8 mouse cellular contexts compared by ENCODE assay signal in the genomic region with DNA sequence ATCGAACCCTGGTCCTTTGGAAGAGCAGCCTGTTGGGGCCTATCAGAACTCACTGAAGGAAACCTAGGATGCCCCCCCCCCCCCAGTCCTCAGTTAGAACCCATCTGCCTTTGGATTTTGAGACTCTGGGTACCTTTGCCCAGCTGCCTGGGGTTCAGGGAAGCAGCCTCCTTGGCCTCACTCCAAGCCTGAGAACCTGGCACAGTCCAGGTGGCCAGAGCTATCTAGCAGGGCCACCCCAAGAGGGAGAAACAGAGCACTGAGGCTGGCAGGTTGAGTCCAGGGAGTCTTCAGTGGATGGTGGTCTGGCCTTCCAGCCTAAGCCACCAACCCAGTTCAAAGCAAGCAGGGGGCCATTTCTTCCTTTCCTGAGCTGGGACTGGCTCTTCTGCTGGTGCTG.
A peak's percentile ranks its signal among the peaks of the same experiment; 100 is the strongest.
DNase-seq lines count a peak whose midpoint lies in the region; ATAC-seq and TF ChIP-seq lines count a peak whose summit lies in the region.
"Had no signal": no experiment of that assay in that cellular context is flagged by ENCODE, and none has a peak within 500 bp of the region (broad histone marks: within the 10 kb centered on the region; RNA-seq: fewer than 3 reads in every experiment).

No protein-coding gene starts in this region.

- no peak overlapping the region for H3K4me2 ChIP-seq in forebrain, embryonic 15.5 days (replicated peaks)
- H3K4me2 ChIP-seq in kidney, embryonic 14.5 days (replicated peaks; ENCODE audit: low read depth, low read length): no peak overlapping the region
- no peak overlapping the region for H3K4me2 ChIP-seq in neural tube, embryonic 13.5 days

- no peak for TF ChIP-seq POLR2A in kidney, adult 2 months (IDR thresholded peaks at IDR 0.05; ENCODE audit: low read depth, low read length)

- H3K36me3 ChIP-seq in kidney, adult 2 months (ENCODE audit: control insufficient read depth, insufficient read depth, low read length): no peaks in the 10 kb centered on the region
- no peaks in the 10 kb centered on the region for H3K36me3 ChIP-seq in forebrain, embryonic 15.5 days
- H3K36me3 ChIP-seq in kidney, embryonic 14.5 days (ENCODE audit: control insufficient read depth, insufficient read depth, low read length): no peaks in the 10 kb centered on the region
- no peaks in the 10 kb centered on the region for H3K36me3 ChIP-seq in neural tube, embryonic 13.5 days

- peak; percentile 85 for DNase-seq in kidney, adult 2 months
- no peak for DNase-seq in kidney, adult 8-10 months
- no peak for DNase-seq in thymus, postnatal 36 days
- no peak for DNase-seq in layer of hippocampus, postnatal 36 days

- H3K27ac ChIP-seq in kidney, adult 2 months (ENCODE audit: insufficient read depth, low read depth, low read length): peak overlapping the region; percentile 91
- peak overlapping the region; percentile 100 for H3K27ac ChIP-seq in forebrain, embryonic 15.5 days (replicated peaks)
- peak overlapping the region; percentile 4; the same call in 1 of the 2 replicates for H3K27ac ChIP-seq in kidney, embryonic 14.5 days (ENCODE audit: low read depth, low read length)
- peak overlapping the region; percentile 100 for H3K27ac ChIP-seq in neural tube, embryonic 13.5 days (replicated peaks)

- no peak overlapping the region for H3K4me3 ChIP-seq in kidney, adult 2 months (ENCODE audit: insufficient read depth, low read depth, low read length)
- H3K4me3 ChIP-seq in forebrain, embryonic 15.5 days: no peak overlapping the region
- H3K4me3 ChIP-seq in kidney, embryonic 14.5 days (ENCODE audit: low read length): no peak overlapping the region
- no peak overlapping the region for H3K4me3 ChIP-seq in neural tube, embryonic 13.5 days
- H3K4me3 ChIP-seq: erythroblast, embryonic 14.5 days had no signal

- no peaks in the 10 kb centered on the region for H3K27me3 ChIP-seq in kidney, adult 2 months (replicated peaks; ENCODE audit: control insufficient read depth, insufficient read depth, low read length)
- no peaks in the 10 kb centered on the region for H3K27me3 ChIP-seq in forebrain, embryonic 15.5 days
- H3K27me3 ChIP-seq in kidney, embryonic 14.5 days (ENCODE audit: control insufficient read depth, insufficient read depth, low read length): no peaks in the 10 kb centered on the region
- no peaks in the 10 kb centered on the region for H3K27me3 ChIP-seq in neural tube, embryonic 13.5 days

- WGBS in kidney, adult 2 months: 95% methylated on average over 1 of the region's 1 CpGs
- WGBS in forebrain, embryonic 15.5 days: 100% methylated on average over 1 of the region's 1 CpGs
- WGBS in kidney, embryonic 14.5 days: 77% methylated on average over 1 of the region's 1 CpGs
- WGBS in neural tube, embryonic 13.5 days: 73% methylated on average over 1 of the region's 1 CpGs

- H3K4me1 ChIP-seq in kidney, adult 2 months (ENCODE audit: control insufficient read depth, insufficient read depth, low read length): peaks cover 46% of the 10 kb centered on the region
- peaks cover 67% of the 10 kb centered on the region for H3K4me1 ChIP-seq in forebrain, embryonic 15.5 days
- peaks cover 32% of the 10 kb centered on the region for H3K4me1 ChIP-seq in kidney, embryonic 14.5 days (ENCODE audit: control insufficient read depth, insufficient read depth, low read length)
- H3K4me1 ChIP-seq in neural tube, embryonic 13.5 days (replicated peaks): peaks cover 88% of the 10 kb centered on the region

- no peak for ATAC-seq in forebrain, embryonic 15.5 days (replicated peaks)
- no peak for ATAC-seq in kidney, embryonic 14.5 days (ENCODE audit: low FRiP score, low TSS enrichment)
- no peak for ATAC-seq in neural tube, embryonic 13.5 days (ENCODE audit: low read depth)

- no peak for TF ChIP-seq CTCF in kidney, adult 2 months (conservative IDR thresholded peaks at IDR 0.05; ENCODE audit: insufficient read depth, insufficient read length, low read depth, low read length)

- H3K9me3 ChIP-seq in forebrain, embryonic 15.5 days: no peaks in the 10 kb centered on the region
- H3K9me3 ChIP-seq in kidney, embryonic 14.5 days (ENCODE audit: control insufficient read depth, low read length): no peaks in the 10 kb centered on the region
- H3K9me3 ChIP-seq in neural tube, embryonic 13.5 days: no peaks in the 10 kb centered on the region

- no peak overlapping the region for H3K9ac ChIP-seq in forebrain, embryonic 15.5 days (replicated peaks)
- H3K9ac ChIP-seq in kidney, embryonic 14.5 days (ENCODE audit: low read depth, low read length): no peak overlapping the region
- H3K9ac ChIP-seq in neural tube, embryonic 13.5 days: peak overlapping the region; percentile 27; the same call in 1 of the 2 replicates

Comparison
In these comparisons a context has a peak if more than half of its experiments do, and no peak if none do; other contexts are left out.
1. H3K27ac ChIP-seq: peak in every context shown above with its lines; median percentile 100 in forebrain, embryonic 15.5 days; 100 in neural tube, embryonic 13.5 days; 91 in kidney, adult 2 months; 4 in kidney, embryonic 14.5 days.